Mouse (Mus musculus) brain, embryonic 18.5 days (tissue): Measurements from ENCODE around the gene Uhrf1.

Source experiments
- DNase-seq: peaks from one replicate; pipeline ENCODE4 v3.0.0-alpha.2; 2012; ENCODE audit warnings: low read depth, low spot score

Uhrf1 gene

DNA sequence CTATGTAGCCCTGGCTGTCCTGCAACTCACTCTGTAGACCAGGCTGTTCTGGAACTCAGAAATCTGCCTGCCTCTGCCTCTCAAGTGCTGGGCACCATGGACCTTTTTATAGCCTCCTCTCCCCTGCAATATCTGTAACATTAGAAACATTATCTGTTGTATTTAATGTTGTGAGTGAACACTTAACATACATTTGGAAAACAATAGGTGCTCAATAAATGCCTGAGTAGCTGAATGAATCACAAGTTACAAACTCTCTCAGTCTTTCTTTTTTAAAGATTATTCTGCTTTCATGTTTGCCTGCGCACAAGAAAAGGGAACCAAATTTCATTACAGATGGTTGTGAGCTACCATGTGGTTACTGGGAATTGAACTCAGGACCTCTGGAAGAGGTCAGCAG is 4.9 kb upstream of the Uhrf1 start:
- no peak for DNase-seq

GRCm38 (mm10) chr17:56300186-56300585 is 2.9 kb upstream of the Uhrf1 start, which contains the start of gene Arrdc5:
Arrdc5 (minus strand) TSS chr17:56300286.
- no peak for DNase-seq

- DNase-seq = no peak
These were observed 641 bp upstream of the Uhrf1 start for GRCm38 (mm10) chr17:56302363-56302996.

DNA sequence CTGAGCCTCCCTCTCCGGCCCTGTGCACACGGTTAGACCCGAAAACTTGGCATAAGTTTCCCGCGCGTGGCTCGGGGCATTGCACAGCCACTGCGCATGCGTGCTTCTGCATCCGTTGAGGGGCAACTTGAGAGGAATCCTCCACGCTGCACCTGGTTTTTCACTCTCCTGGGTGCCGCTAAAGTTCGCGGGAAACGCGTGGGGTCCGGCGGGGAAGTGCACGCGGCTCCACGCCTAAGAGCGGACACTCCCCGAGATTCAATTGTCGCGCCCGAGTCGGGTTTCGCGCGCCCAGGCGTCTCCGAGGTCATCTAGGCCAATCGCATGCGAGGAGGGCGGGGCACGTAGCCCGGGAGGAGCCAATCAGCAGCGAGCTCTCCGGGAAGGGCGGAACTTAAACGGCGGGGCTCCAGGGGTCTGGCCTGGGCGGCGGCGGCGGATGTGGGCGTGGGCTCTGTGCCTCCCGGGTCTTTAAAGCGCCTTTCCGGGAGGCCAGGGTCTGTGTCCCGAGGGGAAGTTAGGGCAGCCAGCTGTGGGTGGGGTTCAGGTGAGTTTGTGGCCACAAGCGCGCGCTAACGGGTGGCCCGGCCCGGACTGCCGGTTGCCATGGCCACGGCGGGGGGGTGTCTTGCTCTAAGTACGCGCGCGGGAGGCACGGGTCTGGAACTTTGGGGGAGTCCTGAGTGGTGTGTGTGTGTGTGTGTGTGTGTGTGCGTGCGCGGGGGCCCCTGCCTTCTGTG is 896 bp downstream of the Uhrf1 start:
- DNase-seq = peak; percentile 82

DNA sequence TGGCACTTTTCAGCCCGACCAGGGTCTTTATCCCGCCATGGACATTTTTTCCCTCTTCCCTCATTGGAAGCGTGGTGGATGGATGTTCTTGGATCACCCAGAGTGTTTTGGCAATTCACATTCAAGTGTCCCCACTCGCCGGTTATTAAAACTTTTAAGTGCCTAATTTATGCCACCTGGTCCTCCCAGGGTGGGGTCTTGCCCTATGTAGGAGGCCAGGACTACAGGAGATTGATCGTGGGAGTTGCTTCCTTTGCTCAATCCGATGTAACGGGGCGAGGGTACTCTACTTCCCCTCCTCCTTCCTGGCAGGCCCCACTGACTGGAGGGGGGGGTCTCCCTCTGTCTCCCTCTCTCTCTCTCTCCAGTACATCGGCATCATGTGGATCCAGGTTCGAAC is 1.6 kb downstream of the Uhrf1 start:
- no peak for DNase-seq

DNA sequence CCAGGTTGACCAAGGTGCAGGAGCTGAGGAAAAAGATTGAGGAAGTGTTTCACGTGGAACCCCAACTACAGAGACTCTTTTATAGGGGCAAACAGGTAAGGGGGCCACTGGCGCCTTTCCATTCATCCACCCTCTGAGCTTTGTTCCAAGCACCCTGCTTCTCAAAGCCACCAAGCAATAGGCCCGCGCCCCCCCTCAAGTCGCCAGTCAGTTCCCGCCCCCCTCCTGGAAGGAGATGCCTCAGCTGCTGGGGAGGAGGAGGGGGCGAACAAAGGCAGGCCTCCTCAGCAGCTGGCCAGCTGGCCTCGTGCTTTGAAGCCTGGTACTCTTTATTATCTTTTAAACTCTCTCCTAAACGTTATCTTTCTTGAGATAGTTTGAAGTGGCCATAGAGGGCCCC is 2.0 kb downstream of the Uhrf1 start:
- no peak for DNase-seq

GRCm38 (mm10) chr17:56305826-56306225 is 2.7 kb downstream of the Uhrf1 start:
- DNase-seq = no peak

- no peak for DNase-seq
These were observed 5.0 kb downstream of the Uhrf1 start for GRCm38 (mm10) chr17:56308088-56308487.

- no peak for DNase-seq
These were observed 6.2 kb downstream of the Uhrf1 start for GRCm38 (mm10) chr17:56309191-56309945.

- no peak for DNase-seq
These were observed 21.3 kb downstream of the Uhrf1 start for GRCm38 (mm10) chr17:56324419-56324818.

DNA sequence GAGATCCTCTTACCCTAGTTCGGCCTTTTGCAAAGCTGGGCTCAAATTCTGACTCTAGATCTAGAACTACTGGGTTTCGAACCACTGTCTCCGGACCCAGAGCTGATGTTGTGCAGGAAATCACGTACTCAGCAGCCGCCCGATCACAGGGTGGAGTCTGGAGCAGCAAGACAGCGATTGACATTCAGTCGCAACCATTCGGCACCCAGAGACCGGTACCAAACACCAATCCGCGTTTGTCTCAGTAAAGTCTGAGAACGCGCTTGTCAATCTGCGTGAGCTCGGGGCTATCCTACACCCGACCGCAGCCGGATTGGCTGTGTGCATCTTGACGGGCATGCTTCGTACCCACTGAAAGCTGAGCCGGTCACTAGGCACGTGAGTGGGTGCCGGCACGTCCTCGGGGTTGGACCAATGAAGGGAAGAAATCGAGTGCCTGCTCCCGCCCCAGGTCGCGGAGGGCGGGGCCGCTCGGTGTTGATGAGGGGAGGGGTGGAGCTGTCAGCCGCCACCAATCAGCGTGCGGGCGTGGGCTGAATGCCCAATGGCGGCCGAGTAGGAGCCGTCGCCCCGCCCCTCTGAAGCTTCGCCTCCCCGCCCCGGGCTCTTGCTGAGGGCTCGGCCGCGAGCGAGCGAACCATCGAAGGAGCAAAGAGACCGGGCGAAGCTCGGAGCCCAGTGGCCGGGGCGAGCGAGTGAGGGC is 22.5 kb downstream of the Uhrf1 start, which contains the start of gene Kdm4b:
Gene Kdm4b (plus strand): TSS at position 613 of the 703 bp plus-strand sequence.
- peak; percentile 99 for DNase-seq

DNA sequence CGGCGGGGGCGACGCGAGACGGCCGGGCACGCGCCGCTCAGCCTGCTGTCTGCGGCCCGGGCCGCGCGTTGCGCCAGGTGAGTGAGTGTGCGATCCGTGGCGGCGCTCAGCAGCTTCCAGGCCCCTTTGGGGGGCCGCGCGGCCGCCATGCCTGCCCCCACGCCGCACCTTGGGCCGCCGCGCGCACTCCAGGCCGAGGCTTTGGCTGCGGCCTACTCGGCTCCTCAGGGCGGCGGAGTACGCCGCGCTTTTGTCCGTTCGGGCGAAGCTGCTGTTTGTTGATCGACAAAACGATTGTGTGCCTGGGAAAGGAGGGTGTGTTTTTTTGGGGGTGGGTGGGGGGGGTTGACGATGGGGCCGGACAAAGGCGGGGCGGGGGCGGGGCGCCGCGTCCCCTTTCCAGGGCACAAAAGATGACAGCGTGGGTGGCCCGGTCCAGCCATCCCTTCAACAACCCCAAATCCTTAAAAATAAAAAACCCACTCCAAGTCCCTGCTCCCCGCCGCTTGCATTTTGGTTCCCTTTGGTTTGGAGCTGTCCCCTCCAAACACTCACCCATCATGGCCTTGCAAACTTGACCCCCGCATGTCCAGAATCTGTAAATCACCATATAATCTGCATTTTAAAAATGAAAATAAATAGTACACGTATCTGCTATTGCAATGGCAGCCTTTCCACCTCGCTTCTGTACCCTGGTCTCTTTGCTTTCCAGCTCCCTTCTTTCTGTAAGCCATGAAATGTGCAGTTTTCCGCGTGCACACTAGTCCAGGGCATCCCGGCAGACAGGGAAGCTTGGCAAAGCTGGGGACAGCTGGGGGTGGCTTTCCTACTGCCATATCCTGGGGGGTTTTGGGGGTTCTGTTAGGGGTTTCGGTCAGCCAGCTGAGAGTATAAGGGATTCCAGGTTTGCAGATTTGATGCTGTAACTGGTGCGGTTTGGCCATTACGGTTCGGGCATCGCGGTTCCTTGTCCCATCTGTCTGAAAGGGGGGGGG is 23.3 kb downstream of the Uhrf1 start:
- no peak for DNase-seq

GRCm38 (mm10) chr17:56329267-56329666 is 26.1 kb downstream of the Uhrf1 start:
- no peak for DNase-seq

GRCm38 (mm10) chr17:56330345-56330744 is 27.2 kb downstream of the Uhrf1 start:
- DNase-seq = no peak

DNA sequence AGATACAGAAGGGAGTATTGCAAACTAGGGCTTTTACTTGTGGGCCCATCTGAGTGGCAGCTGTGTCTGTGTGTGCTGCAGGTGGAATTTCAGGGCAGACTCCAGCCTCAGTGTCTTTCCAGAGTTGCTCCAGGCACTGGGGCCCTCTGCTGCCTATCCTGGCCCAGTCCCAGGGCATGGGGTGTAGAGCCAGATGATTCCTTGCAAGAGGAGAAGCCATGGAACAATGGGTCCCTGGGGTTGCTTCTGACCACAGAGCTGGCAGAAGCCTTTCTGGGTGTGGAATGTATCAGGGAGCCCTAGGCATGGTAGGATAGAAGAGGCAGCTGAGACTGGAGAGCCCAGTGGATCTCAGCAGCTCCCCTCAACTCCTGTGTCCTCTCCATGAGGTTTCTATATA is 28.1 kb downstream of the Uhrf1 start:
- DNase-seq = no peak

DNA sequence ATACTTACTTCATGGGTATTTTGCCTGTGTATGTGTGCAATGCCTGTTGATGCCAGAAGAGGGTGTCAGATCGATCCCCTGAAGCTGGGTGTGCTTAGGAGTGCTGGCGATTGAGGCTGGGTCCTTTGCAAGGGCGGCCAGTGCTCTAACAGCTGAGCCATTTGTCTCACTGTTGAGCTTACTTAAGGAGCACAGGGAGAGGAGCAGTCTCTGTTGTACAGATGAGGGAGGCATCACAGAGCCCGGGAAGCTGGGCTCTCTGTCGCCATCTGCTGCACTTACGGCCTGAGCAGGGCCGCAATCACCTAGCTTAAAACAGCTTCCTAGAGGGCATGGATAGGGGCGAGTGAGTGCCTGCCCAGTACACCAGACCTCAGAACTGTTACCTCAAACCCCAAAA is 29.9 kb downstream of the Uhrf1 start:
- DNase-seq = no peak

- DNase-seq = no peak
These were observed 34.1 kb downstream of the Uhrf1 start for GRCm38 (mm10) chr17:56337190-56337589.

- no peak for DNase-seq
These were observed 34.7 kb downstream of the Uhrf1 start for GRCm38 (mm10) chr17:56337791-56338190.

DNA sequence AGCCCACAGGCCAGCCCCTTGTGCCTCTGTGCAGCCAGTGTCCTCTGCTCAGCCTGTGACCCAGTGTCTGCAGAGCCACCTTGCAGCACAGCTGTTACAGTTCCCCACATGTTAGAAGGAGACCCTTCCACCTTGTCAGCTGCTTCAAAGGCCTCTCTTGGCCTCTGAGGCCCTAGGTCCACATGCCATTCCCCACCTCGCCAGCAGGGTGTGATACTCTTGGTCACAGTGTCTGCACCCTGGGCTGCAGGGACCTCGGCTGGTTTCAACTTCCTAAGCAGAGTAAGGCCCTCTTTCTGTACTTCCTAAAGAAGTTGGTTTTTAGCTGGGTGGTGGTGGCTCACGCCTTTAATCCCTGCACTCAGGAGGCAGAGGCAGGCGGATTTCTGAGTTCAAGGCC is 35.8 kb downstream of the Uhrf1 start:
- DNase-seq = no peak

DNA sequence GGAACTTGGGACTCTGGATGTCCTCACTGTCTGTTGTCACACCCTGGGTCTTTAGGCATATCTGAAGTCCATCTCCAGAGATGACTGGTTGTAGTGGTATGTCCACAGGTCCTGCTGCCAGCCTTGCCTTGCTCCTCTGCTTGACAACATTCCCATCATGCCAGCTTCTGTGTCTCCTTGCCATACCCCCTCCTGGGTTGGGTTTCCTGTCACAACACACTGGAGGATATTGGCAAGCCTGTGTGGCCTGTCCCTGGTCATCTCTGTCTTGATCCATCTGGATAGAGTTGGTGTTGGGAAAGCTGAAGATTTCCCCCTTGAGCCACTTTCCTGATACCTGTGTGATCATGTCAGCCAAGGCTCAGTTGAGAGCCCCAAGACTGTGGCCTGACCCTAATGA is 37.6 kb downstream of the Uhrf1 start:
- no peak for DNase-seq

DNA sequence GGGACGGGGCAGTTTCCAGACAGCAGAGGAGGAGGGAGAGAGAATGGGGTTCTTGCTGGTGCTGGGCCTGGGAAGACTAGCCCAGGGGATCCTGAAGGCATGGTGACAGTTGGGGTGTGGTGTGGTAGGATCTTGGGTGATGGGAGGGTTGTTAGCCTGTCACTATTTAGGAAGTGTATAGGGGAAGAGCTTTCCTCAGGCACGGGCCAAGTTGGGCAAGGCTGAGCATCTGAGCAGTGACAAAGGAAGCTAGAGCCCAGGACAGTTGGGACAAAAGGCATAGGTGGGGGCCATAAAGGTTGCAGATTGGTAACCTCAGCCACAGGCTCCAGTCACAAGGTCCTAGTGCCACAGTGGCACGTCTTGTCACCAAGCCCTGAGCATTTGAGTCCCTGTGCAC is 40.3 kb downstream of the Uhrf1 start:
- no peak for DNase-seq
